Mouse (Mus musculus): Measurements from ENCODE around the gene Cyth1. TPM values are rescaled to one million over a fixed set of nuclear protein-coding genes. Genes with fewer than 3 reads are reported as not detected.
A peak's percentile ranks its signal among the peaks of the same experiment; 100 is the strongest.

Cyth1 gene
- polyA plus RNA-seq, 1 experiment from 2014 or later: 24.0 TPM

DNA sequence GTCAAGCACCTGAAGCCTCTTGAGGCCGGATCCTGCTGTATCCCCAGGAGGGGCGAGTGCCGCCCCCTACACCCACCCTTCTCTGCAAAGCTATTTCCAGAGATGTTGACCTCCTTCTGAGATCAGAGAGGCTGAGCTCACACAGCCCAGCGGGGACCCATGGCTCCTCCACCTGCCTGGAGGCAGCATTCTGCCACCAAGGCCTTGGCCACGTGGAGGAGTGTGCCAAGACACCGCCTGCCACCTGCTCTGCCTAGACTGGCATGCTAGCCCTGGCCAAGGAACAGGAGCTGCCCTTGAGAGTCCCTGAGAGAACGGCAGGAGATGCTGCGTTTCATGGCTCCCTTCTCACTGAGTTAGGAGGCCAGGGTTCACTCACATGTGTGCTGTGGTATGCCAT is 83.8 kb downstream of the Cyth1 start:
- H3K27ac ChIP-seq (ENCODE audit: low read length): 0 out of 2 replicates have a peak overlapping the region, but pooled peaks have one; percentile 30
- peaks cover 53% of the 10 kb centered on the region for H3K4me1 ChIP-seq (ENCODE audit: control insufficient read depth, insufficient read depth, low read length)
- H3K36me3 ChIP-seq (ENCODE audit: control insufficient read depth, insufficient read depth): peaks cover 19% of the 10 kb centered on the region
- H3K4me2 ChIP-seq (ENCODE audit: low read depth, low read length): no peak overlapping the region
- no peak overlapping the region for H3K4me3 ChIP-seq (ENCODE audit: low read length)
- ATAC-seq (replicated peaks; ENCODE audit: extremely low read depth, insufficient read depth, low FRiP score): no peak
- 76% methylated on average over 8 of the region's 8 CpGs for WGBS
- no peaks in the 10 kb centered on the region for H3K27me3 ChIP-seq (ENCODE audit: control insufficient read depth, insufficient read depth, low read length)
- peak overlapping the region; percentile 12; the same call in 1 of the 2 replicates for H3K9ac ChIP-seq (ENCODE audit: low read length)
- H3K9me3 ChIP-seq (replicated peaks; ENCODE audit: control insufficient read depth, low read length): no peaks in the 10 kb centered on the region

DNA sequence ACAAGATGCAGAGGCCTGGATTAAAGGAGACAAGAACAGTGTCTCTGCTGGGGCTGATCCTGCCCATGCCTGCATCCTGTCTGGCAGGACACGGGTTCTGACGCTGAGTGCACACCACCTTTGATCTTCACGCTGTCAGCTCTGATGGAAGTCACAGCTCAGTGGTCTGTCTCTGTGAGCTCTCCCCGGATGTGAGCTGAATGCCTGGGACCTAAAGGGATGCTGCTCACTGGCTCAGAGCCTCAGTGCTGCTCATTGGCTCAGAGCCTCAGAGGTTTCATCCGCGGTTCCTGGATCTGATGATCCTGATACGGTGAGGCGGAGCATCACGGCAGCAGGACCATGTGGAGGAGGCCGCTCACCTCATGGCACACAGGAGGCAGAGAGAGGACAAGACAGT is 86.1 kb downstream of the Cyth1 start:
- Histone ChIP-seq H3K4me3 (ENCODE audit: low read length) (no peak overlapping the region), H3K9ac (ENCODE audit: low read length) (no peak overlapping the region), H3K36me3 (ENCODE audit: control insufficient read depth, insufficient read depth) (peaks cover 7% of the 10 kb centered on the region), H3K9me3 (replicated peaks; ENCODE audit: control insufficient read depth, low read length) (no peaks in the 10 kb centered on the region), H3K27ac (ENCODE audit: low read length) (peak overlapping the region; percentile 11; the same call in 1 of the 2 replicates), H3K4me2 (ENCODE audit: low read depth, low read length) (no peak overlapping the region), H3K4me1 (ENCODE audit: control insufficient read depth, insufficient read depth, low read length) (peaks cover 42% of the 10 kb centered on the region), H3K27me3 (ENCODE audit: control insufficient read depth, insufficient read depth, low read length) (no peaks in the 10 kb centered on the region)
- 48% methylated on average over 10 of the region's 10 CpGs for WGBS
- no peak for ATAC-seq (replicated peaks; ENCODE audit: extremely low read depth, insufficient read depth, low FRiP score)

DNA sequence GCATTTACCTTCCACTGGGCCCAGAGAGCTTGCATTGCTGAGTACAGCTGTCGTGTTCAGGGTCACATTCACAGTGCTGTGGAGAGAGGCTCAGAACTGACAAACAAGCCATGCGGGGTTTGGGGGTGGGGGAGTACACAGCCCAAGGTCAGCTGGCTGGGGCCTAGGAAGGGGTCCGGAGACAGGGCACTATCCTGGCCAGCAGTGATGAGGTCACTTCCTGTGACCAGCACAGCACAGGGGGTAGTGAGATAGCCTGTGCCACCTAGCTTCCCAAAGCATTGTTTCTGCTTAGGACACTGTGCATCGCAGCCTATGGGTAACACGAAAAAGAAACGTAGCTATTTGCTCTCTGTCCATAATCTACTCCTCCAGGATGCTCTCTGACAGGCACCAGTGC is 87.2 kb downstream of the Cyth1 start:
- H3K36me3 ChIP-seq (ENCODE audit: control insufficient read depth, insufficient read depth): peaks cover 8% of the 10 kb centered on the region
- ATAC-seq (replicated peaks; ENCODE audit: extremely low read depth, insufficient read depth, low FRiP score): no peak; the same call in 1 of the 2 replicates
- peaks cover 32% of the 10 kb centered on the region for H3K4me1 ChIP-seq (ENCODE audit: control insufficient read depth, insufficient read depth, low read length)
- peak overlapping the region; percentile 86 for H3K27ac ChIP-seq (ENCODE audit: low read length)
- WGBS: 51% methylated on average over 6 of the region's 6 CpGs
- H3K9ac ChIP-seq (ENCODE audit: low read length): peak overlapping the region; percentile 49; the same call in 1 of the 2 replicates
- H3K9me3 ChIP-seq (replicated peaks; ENCODE audit: control insufficient read depth, low read length): peaks cover 2% of the 10 kb centered on the region
- no peak overlapping the region for H3K4me2 ChIP-seq (ENCODE audit: low read depth, low read length)
- H3K27me3 ChIP-seq (ENCODE audit: control insufficient read depth, insufficient read depth, low read length): no peaks in the 10 kb centered on the region
- H3K4me3 ChIP-seq (ENCODE audit: low read length): no peak overlapping the region

DNA sequence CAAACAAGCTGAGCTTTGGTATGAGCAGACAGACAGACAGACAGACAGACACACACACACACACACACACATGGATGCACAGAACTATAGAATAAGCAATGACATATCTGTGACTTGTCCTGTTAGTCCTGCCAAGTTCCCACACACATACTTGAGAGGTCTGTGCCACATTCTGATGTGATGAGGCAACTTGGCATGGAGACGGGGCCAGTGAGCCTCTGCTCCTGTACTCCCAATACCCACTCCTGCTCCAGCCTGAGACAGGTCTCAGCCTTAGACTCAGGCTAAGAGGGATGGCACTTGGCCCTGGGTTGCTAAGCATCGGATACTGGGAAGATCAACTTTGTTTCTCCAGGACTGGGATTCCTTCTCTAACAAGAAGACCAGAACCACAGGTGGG is 87.6 kb downstream of the Cyth1 start:
- Histone ChIP-seq H3K27ac (ENCODE audit: low read length) (peak overlapping the region; percentile 86), H3K36me3 (ENCODE audit: control insufficient read depth, insufficient read depth) (peaks cover 8% of the 10 kb centered on the region), H3K4me2 (ENCODE audit: low read depth, low read length) (no peak overlapping the region), H3K9me3 (replicated peaks; ENCODE audit: control insufficient read depth, low read length) (peaks cover 6% of the 10 kb centered on the region), H3K9ac (ENCODE audit: low read length) (peak overlapping the region; percentile 49; the same call in 1 of the 2 replicates), H3K4me1 (ENCODE audit: control insufficient read depth, insufficient read depth, low read length) (peaks cover 27% of the 10 kb centered on the region), H3K4me3 (ENCODE audit: low read length) (no peak overlapping the region), H3K27me3 (ENCODE audit: control insufficient read depth, insufficient read depth, low read length) (no peaks in the 10 kb centered on the region)
- WGBS: 33% methylated on average over 2 of the region's 2 CpGs
- ATAC-seq (replicated peaks; ENCODE audit: extremely low read depth, insufficient read depth, low FRiP score): peak; percentile 69; the same call in 1 of the 2 replicates

DNA sequence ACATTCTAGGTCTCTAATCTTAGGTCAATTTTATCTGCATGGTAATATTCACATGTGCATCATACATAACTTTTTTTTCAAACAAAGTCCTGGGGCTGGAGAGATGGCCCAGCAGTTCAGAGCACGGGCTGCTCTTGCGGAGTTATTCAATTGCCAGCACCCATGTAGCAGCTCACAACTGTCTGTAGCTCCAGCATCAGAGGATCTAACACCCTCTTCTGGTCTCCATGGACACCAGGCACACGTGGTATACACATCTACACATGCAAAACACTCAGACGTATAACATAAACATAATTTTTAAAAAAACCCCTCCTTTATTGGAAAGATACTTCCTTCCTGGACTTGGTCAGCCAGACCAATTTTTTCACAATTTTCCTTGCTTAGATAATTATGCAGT is 89.6 kb downstream of the Cyth1 start:
- Histone ChIP-seq H3K4me3 (ENCODE audit: low read length) (no peak overlapping the region), H3K27me3 (ENCODE audit: control insufficient read depth, insufficient read depth, low read length) (no peaks in the 10 kb centered on the region), H3K9me3 (replicated peaks; ENCODE audit: control insufficient read depth, low read length) (peaks cover 9% of the 10 kb centered on the region), H3K4me2 (ENCODE audit: low read depth, low read length) (no peak overlapping the region), H3K36me3 (ENCODE audit: control insufficient read depth, insufficient read depth) (peaks cover 2% of the 10 kb centered on the region; the same call in 1 of the 2 replicates), H3K4me1 (ENCODE audit: control insufficient read depth, insufficient read depth, low read length) (peaks cover 21% of the 10 kb centered on the region), H3K9ac (ENCODE audit: low read length) (no peak overlapping the region), H3K27ac (ENCODE audit: low read length) (no peak overlapping the region)
- no peak for ATAC-seq (replicated peaks; ENCODE audit: extremely low read depth, insufficient read depth, low FRiP score)
- 57% methylated on average over 4 of the region's 4 CpGs for WGBS

DNA sequence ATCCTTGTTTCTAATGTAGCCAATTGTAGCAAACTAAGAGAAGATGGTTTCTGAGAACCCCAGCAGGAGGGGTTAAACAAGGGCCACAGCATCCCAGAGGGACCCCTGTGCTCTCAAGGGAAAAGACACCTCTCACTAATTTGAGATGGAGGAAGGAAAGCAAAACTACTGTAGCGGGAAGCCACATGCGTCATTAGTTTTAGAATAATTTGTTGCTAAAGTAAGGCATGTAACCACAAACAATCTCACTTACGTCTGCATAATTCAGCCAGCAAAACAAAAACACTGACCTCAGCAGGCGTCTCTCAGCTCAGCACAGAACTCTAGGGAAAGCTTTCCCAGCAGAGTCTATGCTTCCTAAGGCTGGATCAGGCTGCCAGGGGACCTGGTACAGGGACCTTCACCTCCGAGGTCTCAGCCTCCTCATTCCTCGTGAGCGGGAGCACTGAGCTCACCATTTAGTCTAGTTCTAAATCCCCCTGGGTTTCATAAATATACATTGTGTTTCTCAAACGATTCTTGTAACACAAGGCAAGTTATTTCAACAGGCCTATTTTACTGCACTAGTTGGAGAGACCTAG is 91.8 kb downstream of the Cyth1 start:
- no peak overlapping the region for H3K27ac ChIP-seq (ENCODE audit: low read length)
- H3K4me2 ChIP-seq (ENCODE audit: low read depth, low read length): no peak overlapping the region
- no peak for ATAC-seq (replicated peaks; ENCODE audit: extremely low read depth, insufficient read depth, low FRiP score)
- H3K36me3 ChIP-seq (ENCODE audit: control insufficient read depth, insufficient read depth): peaks cover 2% of the 10 kb centered on the region; the same call in 1 of the 2 replicates
- H3K27me3 ChIP-seq (ENCODE audit: control insufficient read depth, insufficient read depth, low read length): no peaks in the 10 kb centered on the region
- peaks cover 24% of the 10 kb centered on the region for H3K4me1 ChIP-seq (ENCODE audit: control insufficient read depth, insufficient read depth, low read length)
- WGBS: 73% methylated on average over 8 of the region's 8 CpGs
- H3K9me3 ChIP-seq (replicated peaks; ENCODE audit: control insufficient read depth, low read length): peaks cover 9% of the 10 kb centered on the region
- H3K9ac ChIP-seq (ENCODE audit: low read length): no peak overlapping the region
- H3K4me3 ChIP-seq (ENCODE audit: low read length): no peak overlapping the region

DNA sequence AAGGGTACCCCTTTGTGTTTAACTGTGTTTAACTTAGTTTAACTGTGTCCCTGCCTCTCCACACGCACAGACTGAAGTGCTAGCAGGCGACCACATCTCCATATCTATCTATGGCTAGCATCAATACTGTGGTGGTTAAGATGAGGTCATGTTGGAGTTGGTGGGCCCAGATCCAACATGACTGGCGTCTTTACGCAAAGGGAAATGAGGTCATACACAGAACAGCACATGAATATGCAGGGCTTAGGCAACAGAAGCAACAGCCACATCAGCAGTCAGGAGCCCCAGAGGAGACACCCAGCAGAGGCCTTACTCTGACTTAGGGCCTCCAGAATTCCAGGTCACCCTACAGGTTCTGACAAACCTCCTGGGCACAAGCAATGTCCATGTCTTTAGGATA is 95.4 kb downstream of the Cyth1 start:
- WGBS: 50% methylated on average over 4 of the region's 4 CpGs
- peak overlapping the region; percentile 64 for H3K27ac ChIP-seq (ENCODE audit: low read length)
- H3K4me2 ChIP-seq (ENCODE audit: low read depth, low read length): no peak overlapping the region
- no peaks in the 10 kb centered on the region for H3K27me3 ChIP-seq (ENCODE audit: control insufficient read depth, insufficient read depth, low read length)
- no peak for ATAC-seq (replicated peaks; ENCODE audit: extremely low read depth, insufficient read depth, low FRiP score)
- peaks cover 9% of the 10 kb centered on the region for H3K9me3 ChIP-seq (replicated peaks; ENCODE audit: control insufficient read depth, low read length)
- peaks cover 31% of the 10 kb centered on the region for H3K4me1 ChIP-seq (ENCODE audit: control insufficient read depth, insufficient read depth, low read length)
- peaks cover 2% of the 10 kb centered on the region; the same call in 1 of the 2 replicates for H3K36me3 ChIP-seq (ENCODE audit: control insufficient read depth, insufficient read depth)
- no peak overlapping the region for H3K9ac ChIP-seq (ENCODE audit: low read length)
- no peak overlapping the region for H3K4me3 ChIP-seq (ENCODE audit: low read length)

DNA sequence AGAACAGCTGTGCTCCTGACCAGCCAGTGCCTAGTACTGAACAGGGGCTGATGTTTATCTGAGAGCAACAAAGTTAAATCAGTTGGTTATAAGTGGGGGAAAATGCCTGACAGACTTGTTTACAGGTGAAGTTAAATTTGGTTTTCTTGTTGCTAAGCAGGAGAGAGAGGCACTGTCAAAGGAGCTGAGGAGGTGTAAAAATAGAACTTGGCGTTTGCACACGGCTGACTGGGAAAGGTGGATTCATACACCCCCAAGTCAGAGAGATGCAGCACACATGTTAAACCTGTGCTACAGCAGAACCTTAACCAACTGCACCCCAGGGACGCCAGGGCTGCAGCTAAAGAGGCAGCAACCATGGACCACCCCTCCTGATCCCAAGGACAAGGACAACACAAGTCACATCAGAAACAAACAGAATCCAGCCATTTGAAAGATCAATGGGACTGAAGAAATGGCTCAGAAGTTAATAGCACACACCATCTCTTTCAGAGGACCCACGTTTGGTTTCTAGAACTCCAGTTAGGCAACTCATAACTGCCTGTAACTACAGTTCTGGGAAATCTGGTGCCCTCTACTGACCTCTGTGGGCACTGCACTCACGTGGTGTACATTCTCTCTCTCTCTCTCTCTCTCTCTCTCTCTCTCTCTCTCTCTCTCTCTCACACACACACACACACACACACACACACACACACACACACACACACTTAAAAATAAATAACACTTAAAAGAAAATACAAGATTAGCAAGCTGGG is 96.8 kb downstream of the Cyth1 start:
- ATAC-seq (replicated peaks; ENCODE audit: extremely low read depth, insufficient read depth, low FRiP score): peak; percentile 13; the same call in 1 of the 2 replicates
- peaks cover 9% of the 10 kb centered on the region for H3K9me3 ChIP-seq (replicated peaks; ENCODE audit: control insufficient read depth, low read length)
- peaks cover under 1% of the 10 kb centered on the region; the same call in 1 of the 2 replicates for H3K36me3 ChIP-seq (ENCODE audit: control insufficient read depth, insufficient read depth)
- no peaks in the 10 kb centered on the region for H3K27me3 ChIP-seq (ENCODE audit: control insufficient read depth, insufficient read depth, low read length)
- H3K4me3 ChIP-seq (ENCODE audit: low read length): no peak overlapping the region
- H3K4me2 ChIP-seq (ENCODE audit: low read depth, low read length): no peak overlapping the region
- H3K9ac ChIP-seq (ENCODE audit: low read length): no peak overlapping the region
- H3K27ac ChIP-seq (ENCODE audit: low read length): peak overlapping the region; percentile 89
- 73% methylated on average over 5 of the region's 5 CpGs for WGBS
- H3K4me1 ChIP-seq (ENCODE audit: control insufficient read depth, insufficient read depth, low read length): peaks cover 31% of the 10 kb centered on the region

DNA sequence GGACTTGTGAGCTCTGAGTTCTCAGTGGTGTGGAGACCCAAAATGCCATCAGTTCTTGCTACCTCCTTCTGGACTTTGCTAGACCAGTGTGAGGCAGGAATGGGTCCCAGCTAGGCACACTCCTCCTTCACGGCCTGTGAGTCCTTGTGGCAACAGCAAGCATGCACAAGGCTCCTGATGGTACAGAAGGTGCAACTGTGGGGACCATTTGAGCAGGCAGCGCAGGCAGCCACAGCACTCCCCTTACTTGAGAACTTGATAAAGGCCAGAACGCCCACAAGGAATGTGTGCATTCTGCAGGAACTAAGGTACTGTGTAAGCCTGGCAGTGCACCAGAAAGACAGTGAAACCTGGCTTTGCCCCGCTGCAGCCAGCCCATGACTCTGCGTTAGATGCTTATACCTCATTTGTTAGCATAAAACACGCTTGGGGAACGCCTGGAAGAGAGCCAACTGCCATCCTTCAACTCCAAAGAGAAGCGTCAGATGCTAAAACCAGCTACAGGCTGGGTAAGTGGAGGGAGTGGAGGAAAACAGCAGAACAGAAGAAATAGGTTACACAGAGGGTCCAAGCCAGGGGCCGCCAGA is 98.2 kb downstream of the Cyth1 start:
- no peak overlapping the region for H3K4me3 ChIP-seq (ENCODE audit: low read length)
- no peaks in the 10 kb centered on the region for H3K27me3 ChIP-seq (ENCODE audit: control insufficient read depth, insufficient read depth, low read length)
- H3K9me3 ChIP-seq (replicated peaks; ENCODE audit: control insufficient read depth, low read length): no peaks in the 10 kb centered on the region
- no peaks in the 10 kb centered on the region for H3K36me3 ChIP-seq (ENCODE audit: control insufficient read depth, insufficient read depth)
- peak overlapping the region; percentile 56 for H3K9ac ChIP-seq (ENCODE audit: low read length)
- 26% methylated on average over 9 of the region's 9 CpGs for WGBS
- peaks cover 31% of the 10 kb centered on the region for H3K4me1 ChIP-seq (ENCODE audit: control insufficient read depth, insufficient read depth, low read length)
- H3K4me2 ChIP-seq (ENCODE audit: low read depth, low read length): peak overlapping the region; percentile 4; the same call in 1 of the 2 replicates
- peak overlapping the region; percentile 89 for H3K27ac ChIP-seq (ENCODE audit: low read length)
- peak; percentile 49 for ATAC-seq (replicated peaks; ENCODE audit: extremely low read depth, insufficient read depth, low FRiP score)

Measured in heart, embryonic 16.5 days (tissue).